Mouse (Mus musculus) ES-E14 (cell line): Measurements from ENCODE around the gene Map4k5. TPM values are rescaled to one million over a fixed set of nuclear protein-coding genes. Genes with fewer than 3 reads are reported as not detected.

ENCODE experiments used
- DNase-seq: peaks from one replicate; pipeline ENCODE4 v3.0.0-alpha.2; 2013; ENCODE audit warnings: low read depth, low spot score
- H3K27ac ChIP-seq: 2 replicates; pipeline ENCODE4 v1.5.1; 2012; ENCODE audit warnings: low read depth, mild to moderate bottlenecking, low read length, moderate library complexity, mixed read lengths; ENCODE audit not compliant: poor library complexity, insufficient read depth, severe bottlenecking
- H3K36me3 ChIP-seq: 2 replicates; pipeline ENCODE4 v1.6.1; 2012; ENCODE audit warnings: mild to moderate bottlenecking, low read length, moderate library complexity, mixed read lengths; ENCODE audit not compliant: control insufficient read depth, poor library complexity, insufficient read depth, severe bottlenecking
- H3K4me1 ChIP-seq, 2 experiments: fragments of 150-350 bp in 1 of 2; sonication (generic) in 1 of 2; 2 replicates each; pipeline ENCODE4 v1.6.1; 2012; ENCODE audit warnings: low read length in 2 of 2, mild to moderate bottlenecking in 1 of 2, mixed read lengths in 1 of 2; ENCODE audit not compliant: control insufficient read depth in 2 of 2, insufficient read depth in 2 of 2, poor library complexity in 1 of 2
- H3K4me3 ChIP-seq, 2 experiments: fragments of 150-350 bp in 1 of 2; sonication (generic) in 1 of 2; 2 replicates each; pipeline ENCODE4 v1.5.1; 2012; ENCODE audit warnings: low read length in 2 of 2, low read depth in 1 of 2, mild to moderate bottlenecking in 1 of 2, mixed read lengths in 1 of 2; ENCODE audit not compliant: insufficient read depth in 1 of 2, poor library complexity in 1 of 2, severe bottlenecking in 1 of 2
- H3K9ac ChIP-seq: 2 replicates; pipeline ENCODE4 v1.6.1; 2012; ENCODE audit warnings: low read depth, mild to moderate bottlenecking, low read length, mixed read lengths; ENCODE audit not compliant: poor library complexity, insufficient read depth, severe bottlenecking
- H3K9me3 ChIP-seq: fragments of 150-350 bp; sonication (generic); 2 replicates; pipeline ENCODE4 v1.6.1; 2012; ENCODE audit warnings: low read depth, mild to moderate bottlenecking, low read length; ENCODE audit not compliant: control insufficient read depth, insufficient read depth
- CHD2 ChIP-seq: IDR thresholded peaks from 2 replicates; pipeline ENCODE4 v1.6.1; 2014; ENCODE audit warnings: mild to moderate bottlenecking, low read depth, low read length, inconsistent platforms
- HCFC1 ChIP-seq: IDR thresholded peaks from 2 replicates; pipeline ENCODE4 v1.6.1; 2012; ENCODE audit warnings: low read length, inconsistent platforms, borderline replicate concordance; ENCODE audit not compliant: insufficient read depth
- MAFK ChIP-seq: IDR thresholded peaks from 2 replicates; pipeline ENCODE4 v1.6.1; 2014; ENCODE audit warnings: mild to moderate bottlenecking, low read depth, low read length, inconsistent platforms; ENCODE audit not compliant: insufficient read depth
- ZC3H11A ChIP-seq: IDR thresholded peaks from 2 replicates; pipeline ENCODE4 v1.6.1; 2012; ENCODE audit warnings: low read depth, mild to moderate bottlenecking, inconsistent platforms, low read length, borderline replicate concordance
- ZNF384 ChIP-seq: IDR thresholded peaks from 2 replicates; pipeline ENCODE4 v1.6.1; 2012; ENCODE audit warnings: low read depth, low read length, inconsistent platforms
- in situ Hi-C, 2 experiments: fragments of 600-800 bp; cut with MboI; formaldehyde crosslinking; loops; one replicate each; pipeline ENCODE4 v1.15.1; 2025; ENCODE audit warnings: low sequenced_read_pairs in 2 of 2, inconsistent platforms in 1 of 2; ENCODE audit not compliant: unreplicated experiment in 2 of 2
- total RNA-seq: library from RNA; depleted of rRNA; stranded (reverse); fragments of 300-350 nt; gene quantifications from 2 replicates; pipeline ENCODE4 v1.2.3, GENCODE M21; 2012

Gene Map4k5
- total RNA-seq, 1 experiment = 29.8 TPM

DNA sequence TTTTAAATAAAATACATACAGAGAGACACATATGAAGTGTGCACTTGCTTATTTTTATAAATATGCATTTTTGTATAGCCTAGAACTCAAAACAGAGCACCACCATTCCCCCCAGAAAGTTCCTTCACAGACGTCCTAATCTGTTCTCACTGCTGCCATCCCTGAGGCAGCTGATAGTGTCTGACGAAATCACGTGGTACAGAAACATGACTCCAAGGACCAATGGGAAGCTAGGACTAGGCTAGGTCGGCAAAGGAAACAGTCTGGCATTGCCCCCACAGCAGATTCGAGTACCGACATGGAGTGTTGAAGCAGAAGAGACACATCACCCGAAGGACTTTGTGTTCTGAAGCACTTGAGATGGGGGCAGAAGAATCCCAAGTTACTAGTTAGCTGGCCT, 33.7 kb upstream of the Map4k5 start:
- in situ Hi-C loops = no loop called here
- no peak overlapping the region for H3K27ac ChIP-seq
- H3K9ac ChIP-seq = 0 out of 2 replicates have a peak overlapping the region, but pooled peaks have one; percentile 26
- TF ChIP-seq CHD2 (no peak), ZC3H11A (no peak), HCFC1 (no peak), ZNF384 (no peak), MAFK (no peak)
- DNase-seq = no peak
- no peaks in the 10 kb centered on the region for H3K4me1 ChIP-seq
- no peaks in the 10 kb centered on the region for H3K36me3 ChIP-seq
- no peaks in the 10 kb centered on the region for H3K9me3 ChIP-seq
- no peak overlapping the region for H3K4me3 ChIP-seq

DNA sequence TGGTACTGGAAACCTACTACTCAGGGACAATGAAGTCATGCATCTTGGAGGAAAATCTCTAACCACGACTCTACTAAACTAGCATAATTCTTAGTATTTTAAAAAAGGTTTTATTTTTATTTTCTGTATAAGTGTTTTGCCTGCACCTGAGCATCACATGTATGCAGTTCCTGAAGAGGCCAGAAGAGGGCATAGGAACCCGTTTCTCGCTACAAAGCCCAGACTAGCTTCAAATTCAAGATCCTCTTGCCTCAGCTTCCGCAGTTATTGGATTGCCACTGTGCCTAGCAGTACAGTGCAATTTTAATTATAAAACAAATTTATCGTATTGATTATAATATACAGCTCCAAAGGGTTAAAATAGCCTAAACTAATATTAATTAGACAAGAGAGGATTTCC, 31.0 kb upstream of the Map4k5 start:
- Histone ChIP-seq H3K9me3 (no peaks in the 10 kb centered on the region), H3K4me1 (no peaks in the 10 kb centered on the region), H3K36me3 (no peaks in the 10 kb centered on the region), H3K9ac (no peak overlapping the region), H3K27ac (no peak overlapping the region), H3K4me3 (no peak overlapping the region)
- DNase-seq = no peak
- in situ Hi-C loops = no loop called here
- TF ChIP-seq ZC3H11A (peak; percentile 41; the same call in 1 of the 2 replicates), HCFC1 (no peak), ZNF384 (no peak), MAFK (no peak)

DNA sequence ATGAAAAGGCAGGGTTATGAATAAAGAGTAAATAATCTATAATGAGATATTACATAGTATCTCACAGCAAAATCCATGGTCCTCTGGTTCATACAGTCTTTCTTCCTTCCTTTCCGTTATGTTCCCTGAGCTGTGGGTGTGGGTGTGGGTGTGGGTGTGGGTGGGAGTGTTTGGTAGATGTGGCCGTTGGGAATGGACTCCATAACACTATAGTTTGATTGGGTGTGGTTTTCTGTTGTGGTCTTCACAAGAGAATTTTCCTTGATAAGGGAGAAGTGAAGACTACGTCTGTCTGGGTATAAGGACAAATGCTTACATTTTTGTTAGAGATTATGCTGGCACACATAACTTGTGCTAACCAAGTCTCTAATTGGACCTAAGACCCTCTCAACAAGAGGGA, 30.6 kb upstream of the Map4k5 start:
- in situ Hi-C loops = no loop called here
- TF ChIP-seq ZNF384 (no peak), HCFC1 (no peak), ZC3H11A (no peak), CHD2 (no peak), MAFK (no peak)

DNA sequence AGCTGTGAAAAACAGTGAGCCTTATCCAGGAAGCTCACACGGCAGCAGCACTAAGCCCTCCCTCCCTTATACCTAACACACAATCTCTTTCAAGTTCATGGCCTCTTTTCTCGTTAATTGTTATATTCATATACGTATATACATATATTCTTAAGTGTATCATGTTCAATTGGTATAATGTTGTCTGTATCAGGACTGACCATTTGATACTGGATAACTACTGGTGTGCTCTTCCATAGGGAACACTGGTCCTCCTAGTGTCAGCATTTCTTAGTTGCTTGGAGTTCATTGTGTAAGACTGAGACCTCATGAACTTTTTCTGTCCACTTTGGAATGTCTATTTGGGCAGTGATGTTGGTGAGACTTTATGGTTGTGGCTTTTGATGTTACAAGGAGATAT, 30.1 kb upstream of the Map4k5 start:
- no peak for DNase-seq
- no peak overlapping the region for H3K27ac ChIP-seq
- TF ChIP-seq HCFC1 (no peak), CHD2 (no peak)
- H3K36me3 ChIP-seq = no peaks in the 10 kb centered on the region
- no peaks in the 10 kb centered on the region for H3K4me1 ChIP-seq
- H3K9me3 ChIP-seq = no peaks in the 10 kb centered on the region
- no peak overlapping the region for H3K9ac ChIP-seq
- H3K4me3 ChIP-seq = no peak overlapping the region
- in situ Hi-C loops = no loop called here

More for the DNA sequence above, 30.6 kb upstream of the Map4k5 start:
- Histone ChIP-seq H3K4me3 (no peak overlapping the region), H3K9me3 (no peaks in the 10 kb centered on the region), H3K36me3 (no peaks in the 10 kb centered on the region), H3K4me1 (no peaks in the 10 kb centered on the region), H3K9ac (no peak overlapping the region), H3K27ac (no peak overlapping the region)
- no peak for DNase-seq

DNA sequence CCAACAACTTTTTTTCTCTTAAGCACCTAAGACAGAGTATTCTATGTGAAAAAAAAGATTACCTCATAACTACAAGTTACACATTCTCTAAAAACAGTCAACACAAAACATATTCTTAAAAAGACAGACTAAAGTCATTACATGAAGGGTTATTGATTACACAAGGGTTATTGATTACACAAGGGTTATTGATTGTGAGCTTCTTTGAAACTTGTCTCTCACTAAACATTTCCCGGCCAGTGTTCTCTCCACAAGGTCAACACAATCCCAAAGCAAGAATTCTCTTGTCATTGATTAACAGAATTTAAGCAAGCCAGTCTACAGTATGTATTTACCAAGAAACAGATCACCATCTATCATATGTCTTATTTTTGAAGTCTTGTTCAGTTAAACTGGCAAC, 29.1 kb upstream of the Map4k5 start:
- Histone ChIP-seq H3K27ac (no peak overlapping the region), H3K9me3 (no peaks in the 10 kb centered on the region), H3K9ac (no peak overlapping the region), H3K4me1 (no peaks in the 10 kb centered on the region), H3K36me3 (no peaks in the 10 kb centered on the region), H3K4me3 (no peak overlapping the region)
- in situ Hi-C loops = no loop called here
- TF ChIP-seq MAFK = no peak
- no peak for TF ChIP-seq ZC3H11A
- no peak for TF ChIP-seq HCFC1
- TF ChIP-seq CHD2 = no peak
- TF ChIP-seq ZNF384 = no peak
- no peak for DNase-seq
